Mouse (Mus musculus): ENCODE measurements at regions not wholly inside any gene's neighbourhood (a gene's known extent, or its start where the extent isn't known, plus 50 kb on each side); places are given as distances from the start of the nearest gene placed in this dataset.

GRCm38 (mm10) chr11:26961336-26961980 is 367.7 kb upstream of the Vrk2 start:
- peaks cover 13% of the 10 kb centered on the region; the same call in 1 of the 2 replicates for H3K4me1 ChIP-seq (ENCODE audit: control insufficient read depth, insufficient read depth)
- TF ChIP-seq EP300 (IDR thresholded peaks at IDR 0.05; ENCODE audit: low read depth) = no peak
- peak; percentile 84 for TF ChIP-seq CTCF (IDR thresholded peaks at IDR 0.05; ENCODE audit: low read depth)
- no peak overlapping the region for H3K4me3 ChIP-seq (ENCODE audit: low read depth, low read length)
- peak overlapping the region; percentile 14; the same call in 1 of the 2 replicates for H3K4me2 ChIP-seq (ENCODE audit: low read depth, low read length)
- H3K9me3 ChIP-seq (replicated peaks; ENCODE audit: control insufficient read depth, low read length) = no peaks in the 10 kb centered on the region
- no peaks in the 10 kb centered on the region for H3K27me3 ChIP-seq (ENCODE audit: control insufficient read depth, insufficient read depth, low read length)
- H3K36me3 ChIP-seq (replicated peaks; ENCODE audit: control insufficient read depth, insufficient read depth, low read length) = no peaks in the 10 kb centered on the region
- DNase-seq (ENCODE audit: low spot score) (peak; percentile 72), ATAC-seq (ENCODE audit: insufficient read depth, low read depth) (peak; percentile 91)
- no peak overlapping the region for H3K9ac ChIP-seq (replicated peaks; ENCODE audit: low read depth, low read length)
- no peak overlapping the region for H3K27ac ChIP-seq (ENCODE audit: low read depth)
- 12% methylated on average over 5 of the region's 5 CpGs for WGBS

DNA sequence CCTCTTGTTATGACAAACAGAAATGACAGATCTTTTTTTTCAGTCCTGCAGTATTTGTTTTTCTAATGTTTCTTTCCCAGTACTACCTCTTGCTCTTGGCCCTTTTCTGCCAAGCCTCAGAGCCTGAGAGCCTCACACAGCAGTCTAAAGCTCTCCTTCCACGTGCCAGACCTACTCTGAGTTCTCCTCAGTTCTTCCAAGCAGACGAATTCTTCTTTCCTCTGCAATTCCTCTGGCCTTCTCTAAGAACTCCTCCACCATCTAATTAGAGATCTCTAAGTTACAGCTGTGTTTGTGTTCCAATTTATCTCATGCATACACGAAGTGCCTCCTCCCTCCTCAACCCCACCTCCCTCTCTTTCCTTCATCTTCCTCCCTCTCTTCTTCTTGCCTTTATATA is 362.4 kb upstream of the Vrk2 start:
- WGBS = 49% methylated on average over 3 of the region's 3 CpGs
- H3K4me2 ChIP-seq (ENCODE audit: low read depth, low read length) = no peak overlapping the region
- no peaks in the 10 kb centered on the region for H3K4me1 ChIP-seq (ENCODE audit: control insufficient read depth, insufficient read depth)
- H3K9me3 ChIP-seq (replicated peaks; ENCODE audit: control insufficient read depth, low read length) = no peaks in the 10 kb centered on the region
- H3K36me3 ChIP-seq (replicated peaks; ENCODE audit: control insufficient read depth, insufficient read depth, low read length) = no peaks in the 10 kb centered on the region
- TF ChIP-seq CTCF (IDR thresholded peaks at IDR 0.05; ENCODE audit: low read depth) = no peak
- no peak for TF ChIP-seq EP300 (IDR thresholded peaks at IDR 0.05; ENCODE audit: low read depth)
- no peak overlapping the region for H3K9ac ChIP-seq (replicated peaks; ENCODE audit: low read depth, low read length)
- H3K4me3 ChIP-seq (ENCODE audit: low read depth, low read length) = no peak overlapping the region
- no peaks in the 10 kb centered on the region for H3K27me3 ChIP-seq (ENCODE audit: control insufficient read depth, insufficient read depth, low read length)
- no peak overlapping the region for H3K27ac ChIP-seq (ENCODE audit: low read depth)
- ATAC-seq (ENCODE audit: insufficient read depth, low read depth) (no peak), DNase-seq (ENCODE audit: low spot score) (no peak)

DNA sequence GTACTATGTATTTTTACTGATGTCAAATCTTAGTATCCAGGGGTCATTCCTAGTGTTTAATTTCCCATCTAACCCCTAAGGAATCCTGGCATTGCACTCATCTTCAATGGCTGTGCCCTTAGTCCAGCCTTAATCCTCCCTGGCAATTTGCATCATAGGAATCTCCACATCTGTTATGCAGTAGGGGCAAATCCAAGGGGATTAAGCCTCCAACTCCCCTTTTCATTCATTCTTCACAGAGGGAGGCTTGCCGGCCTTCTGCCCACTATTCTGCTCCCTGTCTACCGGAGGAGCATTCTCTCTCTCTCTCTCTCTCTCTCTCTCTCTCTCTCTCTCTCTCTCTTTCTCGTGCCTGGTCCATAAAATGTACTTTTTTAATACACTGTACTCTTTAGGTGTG is 338.0 kb upstream of the Vrk2 start:
- Histone ChIP-seq H3K9ac (replicated peaks; ENCODE audit: low read depth, low read length) (no peak overlapping the region), H3K27me3 (ENCODE audit: control insufficient read depth, insufficient read depth, low read length) (no peaks in the 10 kb centered on the region), H3K4me1 (ENCODE audit: control insufficient read depth, insufficient read depth) (no peaks in the 10 kb centered on the region), H3K4me3 (ENCODE audit: low read depth, low read length) (no peak overlapping the region), H3K27ac (ENCODE audit: low read depth) (no peak overlapping the region), H3K9me3 (replicated peaks; ENCODE audit: control insufficient read depth, low read length) (no peaks in the 10 kb centered on the region), H3K36me3 (replicated peaks; ENCODE audit: control insufficient read depth, insufficient read depth, low read length) (no peaks in the 10 kb centered on the region), H3K4me2 (ENCODE audit: low read depth, low read length) (no peak overlapping the region)
- WGBS = 36% methylated on average over 3 of the region's 3 CpGs
- DNase-seq (ENCODE audit: low spot score) = no peak
- no peak for TF ChIP-seq CTCF (IDR thresholded peaks at IDR 0.05; ENCODE audit: low read depth)
- TF ChIP-seq EP300 (IDR thresholded peaks at IDR 0.05; ENCODE audit: low read depth) = no peak
- ATAC-seq (ENCODE audit: insufficient read depth, low read depth) = no peak

DNA sequence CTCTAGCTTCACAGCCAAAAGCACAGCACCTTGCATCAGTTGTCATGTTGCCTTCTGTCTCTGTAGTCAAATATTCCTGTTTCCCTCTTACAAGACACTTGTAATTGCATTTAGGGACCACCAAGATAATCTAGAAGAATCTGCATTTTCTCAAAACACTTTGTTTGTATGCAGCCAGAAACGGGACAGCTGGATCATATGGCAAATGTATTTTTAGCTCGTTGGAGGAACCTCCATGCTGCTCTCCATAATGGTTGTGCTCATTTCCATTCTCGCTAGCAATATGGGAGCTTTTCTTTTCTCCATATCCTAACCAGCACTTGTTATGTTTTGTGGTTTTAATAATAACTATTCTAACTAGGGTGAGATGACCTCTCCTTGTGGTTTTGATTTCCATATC is 313.3 kb upstream of the Vrk2 start:
- DNase-seq (ENCODE audit: low spot score) (no peak), ATAC-seq (ENCODE audit: insufficient read depth, low read depth) (no peak)
- WGBS = 60% methylated on average over 3 of the region's 3 CpGs
- no peaks in the 10 kb centered on the region for H3K9me3 ChIP-seq (replicated peaks; ENCODE audit: control insufficient read depth, low read length)
- H3K27ac ChIP-seq (ENCODE audit: low read depth) = no peak overlapping the region
- H3K36me3 ChIP-seq (replicated peaks; ENCODE audit: control insufficient read depth, insufficient read depth, low read length) = no peaks in the 10 kb centered on the region
- no peaks in the 10 kb centered on the region for H3K27me3 ChIP-seq (ENCODE audit: control insufficient read depth, insufficient read depth, low read length)
- no peak overlapping the region for H3K4me3 ChIP-seq (ENCODE audit: low read depth, low read length)
- H3K4me2 ChIP-seq (ENCODE audit: low read depth, low read length) = no peak overlapping the region
- H3K4me1 ChIP-seq (ENCODE audit: control insufficient read depth, insufficient read depth) = no peaks in the 10 kb centered on the region
- TF ChIP-seq EP300 (IDR thresholded peaks at IDR 0.05; ENCODE audit: low read depth) = no peak
- no peak for TF ChIP-seq CTCF (IDR thresholded peaks at IDR 0.05; ENCODE audit: low read depth)
- no peak overlapping the region for H3K9ac ChIP-seq (replicated peaks; ENCODE audit: low read depth, low read length)

GRCm38 (mm10) chr11:26881635-26882034 is 287.8 kb upstream of the Vrk2 start:
- DNase-seq (ENCODE audit: low spot score) (no peak), ATAC-seq (ENCODE audit: insufficient read depth, low read depth) (no peak)
- H3K9ac ChIP-seq (replicated peaks; ENCODE audit: low read depth, low read length) = no peak overlapping the region
- H3K9me3 ChIP-seq (replicated peaks; ENCODE audit: control insufficient read depth, low read length) = no peaks in the 10 kb centered on the region
- no peaks in the 10 kb centered on the region for H3K36me3 ChIP-seq (replicated peaks; ENCODE audit: control insufficient read depth, insufficient read depth, low read length)
- no peak overlapping the region for H3K27ac ChIP-seq (ENCODE audit: low read depth)
- 37% methylated on average over 6 of the region's 6 CpGs for WGBS
- no peak overlapping the region for H3K4me3 ChIP-seq (ENCODE audit: low read depth, low read length)
- H3K27me3 ChIP-seq (ENCODE audit: control insufficient read depth, insufficient read depth, low read length) = no peaks in the 10 kb centered on the region
- no peaks in the 10 kb centered on the region for H3K4me1 ChIP-seq (ENCODE audit: control insufficient read depth, insufficient read depth)
- TF ChIP-seq CTCF (IDR thresholded peaks at IDR 0.05; ENCODE audit: low read depth) = no peak
- TF ChIP-seq EP300 (IDR thresholded peaks at IDR 0.05; ENCODE audit: low read depth) = no peak
- H3K4me2 ChIP-seq (ENCODE audit: low read depth, low read length) = no peak overlapping the region

All from heart, postnatal 0 days (tissue).